Mouse (Mus musculus) NIH3T3 (cell line): Measurements from ENCODE around the gene Opn1sw.
"Not testable (repeated sequence)": the region's sequence is repeated elsewhere in the genome, so short reads cannot be mapped to it uniquely, and the experiment has no call there.

Experiments
- DNase-seq: peaks from one replicate; pipeline ENCODE4 v3.0.0-alpha.2; 2012; ENCODE audit warnings: low read depth

Opn1sw gene

DNA sequence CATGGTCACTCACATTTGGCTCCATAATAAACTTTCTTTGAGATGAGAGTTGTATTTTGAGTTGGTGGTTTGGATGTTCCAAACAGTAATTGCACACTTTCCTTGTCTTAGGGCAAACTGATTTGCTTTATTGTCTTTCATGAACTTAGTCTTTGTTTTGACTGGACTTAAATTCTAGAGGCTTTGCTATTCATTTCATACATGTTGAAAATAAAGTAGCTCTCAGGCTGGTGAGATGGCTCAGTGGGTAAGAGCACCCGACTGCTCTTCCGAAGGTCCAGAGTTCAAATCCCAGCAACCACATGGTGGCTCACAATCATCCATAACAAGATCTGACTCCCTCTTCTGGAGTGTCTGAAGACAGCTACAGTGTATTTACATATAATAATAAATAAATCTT is 41.8 kb downstream of the Opn1sw start:
- DNase-seq: not testable (repeated sequence)

DNA sequence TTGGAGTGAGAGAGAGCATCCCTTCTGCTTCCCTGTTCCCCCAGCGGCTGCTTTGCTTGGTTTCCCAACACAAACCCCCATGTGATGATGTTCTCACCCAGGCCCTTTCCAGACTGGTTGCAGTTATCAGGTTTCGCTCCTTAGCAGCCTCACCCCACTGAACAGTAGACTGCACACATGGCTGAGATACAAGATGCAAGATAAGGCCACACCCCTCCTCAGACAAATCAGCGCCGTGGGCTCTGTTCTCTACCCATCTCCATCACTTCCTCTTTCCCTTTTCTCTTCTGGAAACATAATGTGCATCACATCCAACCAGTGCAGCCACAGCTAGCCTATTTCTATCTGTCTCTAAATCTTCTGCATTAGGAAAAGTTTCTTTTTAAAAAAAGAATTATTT is 58.8 kb downstream of the Opn1sw start:
- peak; percentile 38 for DNase-seq

DNA sequence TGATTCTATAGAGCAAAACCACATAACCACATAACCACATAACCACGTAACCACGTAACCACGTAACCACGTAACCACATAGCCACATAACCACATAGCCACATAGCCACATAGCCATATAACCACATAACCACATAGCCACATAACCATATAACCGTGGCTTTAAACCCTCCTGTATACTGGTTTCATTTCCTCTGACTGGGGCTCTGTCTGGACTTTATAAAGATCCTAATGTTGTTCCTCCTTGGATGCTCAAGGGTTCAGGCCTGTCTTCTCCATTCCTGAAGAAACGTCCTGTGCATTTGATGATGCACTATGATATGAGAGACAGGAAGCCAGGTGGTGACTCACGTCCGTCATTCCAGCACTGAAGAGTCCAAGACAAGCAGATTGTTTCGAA is 61.3 kb downstream of the Opn1sw start:
- DNase-seq: peak; percentile 66
